Mouse (Mus musculus): ENCODE measurements around the gene Slc25a11. TPM values are rescaled to one million over a fixed set of nuclear protein-coding genes. Genes with fewer than 3 reads are reported as not detected.
A peak's percentile ranks its signal among the peaks of the same experiment; 100 is the strongest.

Gene Slc25a11
- polyA plus RNA-seq, 1 experiment from 2014 or later: 207 TPM

DNA sequence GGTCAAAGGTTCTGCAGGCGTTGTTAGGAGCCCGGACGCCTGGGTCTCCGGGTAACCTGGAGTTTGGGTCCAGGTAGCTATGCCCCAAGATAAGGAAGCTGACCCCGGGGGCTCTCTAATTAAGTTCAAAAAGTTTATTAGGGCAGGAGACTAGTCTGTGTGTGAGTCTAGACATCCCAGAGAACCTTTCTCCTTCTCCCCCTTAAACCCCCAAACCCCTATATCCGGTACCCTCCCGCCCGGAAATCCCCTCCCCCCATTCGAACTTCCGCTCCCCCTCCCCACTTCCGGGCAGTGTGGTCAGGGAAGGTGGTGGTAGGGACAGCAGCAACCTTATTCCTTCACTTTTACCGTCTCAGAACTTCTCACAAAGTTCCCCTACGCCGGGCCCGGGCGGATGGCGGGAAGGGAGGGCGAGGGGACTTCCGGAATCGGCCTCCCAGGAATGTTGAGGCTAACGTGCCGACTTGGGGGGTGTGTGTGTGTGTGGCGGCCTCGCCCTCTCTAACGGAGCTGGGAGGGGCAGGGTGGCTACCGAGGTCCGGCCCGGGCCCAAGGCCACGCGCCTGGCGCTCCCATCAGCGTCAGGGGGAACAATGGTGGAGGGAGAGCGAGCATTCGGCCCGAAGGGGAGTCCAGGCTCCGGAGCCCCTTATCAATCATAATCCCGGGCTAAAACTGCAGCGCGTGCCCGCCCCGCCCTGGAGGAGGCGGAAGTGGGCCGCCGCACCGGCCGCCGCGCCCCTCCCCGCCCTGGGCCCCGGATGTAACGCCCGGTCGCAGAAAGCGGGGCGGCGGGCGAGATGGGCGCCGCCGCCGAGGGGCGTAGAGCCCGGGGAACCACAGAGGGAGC is 6.3 kb upstream of the Slc25a11 start:
- under 1% methylated on average over 60 of the region's 63 CpGs for WGBS
- H3K4me1 ChIP-seq: peaks cover 63% of the 10 kb centered on the region

DNA sequence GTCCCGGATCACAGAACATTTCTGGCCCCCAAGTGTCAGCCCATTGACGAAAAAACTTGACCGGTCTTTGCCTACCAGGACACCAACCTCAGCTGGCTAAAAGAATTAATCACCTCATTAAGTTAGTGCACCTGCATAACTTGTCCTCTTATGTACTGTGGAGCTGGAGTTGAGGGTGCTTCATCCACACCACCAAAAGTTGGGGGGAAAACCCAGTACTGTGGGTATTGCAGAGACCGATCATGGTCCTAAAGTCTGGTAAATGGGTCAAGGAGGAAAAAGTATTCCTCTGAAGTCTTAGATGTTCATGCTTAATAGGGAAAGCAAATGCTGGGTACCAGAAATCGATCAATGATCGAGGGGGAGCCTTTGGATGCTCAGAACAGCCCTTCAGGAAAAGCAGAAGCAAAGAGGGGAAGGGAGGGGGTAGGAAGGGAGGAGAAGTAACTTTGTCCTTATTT is 5.6 kb upstream of the Slc25a11 start:
- Histone ChIP-seq H3K9me3 (no peaks in the 10 kb centered on the region), H3K4me3 (peak overlapping the region; percentile 100), H3K27me3 (ENCODE audit: insufficient read depth, poor library complexity, severe bottlenecking) (no peaks in the 10 kb centered on the region), H3K36me3 (peaks cover 48% of the 10 kb centered on the region), H3K27ac (peak overlapping the region; percentile 97), H3K4me1 (peaks cover 63% of the 10 kb centered on the region)
- no peak for DNase-seq (ENCODE audit: low spot score)
- WGBS: 52% methylated on average over 6 of the region's 6 CpGs

More for the DNA sequence above, 6.3 kb upstream of the Slc25a11 start:
- Histone ChIP-seq H3K27ac (peak overlapping the region; percentile 97), H3K36me3 (peaks cover 49% of the 10 kb centered on the region), H3K9me3 (no peaks in the 10 kb centered on the region), H3K4me3 (peak overlapping the region; percentile 100), H3K27me3 (ENCODE audit: insufficient read depth, poor library complexity, severe bottlenecking) (no peaks in the 10 kb centered on the region)
- DNase-seq (ENCODE audit: low spot score): peak; percentile 90

DNA sequence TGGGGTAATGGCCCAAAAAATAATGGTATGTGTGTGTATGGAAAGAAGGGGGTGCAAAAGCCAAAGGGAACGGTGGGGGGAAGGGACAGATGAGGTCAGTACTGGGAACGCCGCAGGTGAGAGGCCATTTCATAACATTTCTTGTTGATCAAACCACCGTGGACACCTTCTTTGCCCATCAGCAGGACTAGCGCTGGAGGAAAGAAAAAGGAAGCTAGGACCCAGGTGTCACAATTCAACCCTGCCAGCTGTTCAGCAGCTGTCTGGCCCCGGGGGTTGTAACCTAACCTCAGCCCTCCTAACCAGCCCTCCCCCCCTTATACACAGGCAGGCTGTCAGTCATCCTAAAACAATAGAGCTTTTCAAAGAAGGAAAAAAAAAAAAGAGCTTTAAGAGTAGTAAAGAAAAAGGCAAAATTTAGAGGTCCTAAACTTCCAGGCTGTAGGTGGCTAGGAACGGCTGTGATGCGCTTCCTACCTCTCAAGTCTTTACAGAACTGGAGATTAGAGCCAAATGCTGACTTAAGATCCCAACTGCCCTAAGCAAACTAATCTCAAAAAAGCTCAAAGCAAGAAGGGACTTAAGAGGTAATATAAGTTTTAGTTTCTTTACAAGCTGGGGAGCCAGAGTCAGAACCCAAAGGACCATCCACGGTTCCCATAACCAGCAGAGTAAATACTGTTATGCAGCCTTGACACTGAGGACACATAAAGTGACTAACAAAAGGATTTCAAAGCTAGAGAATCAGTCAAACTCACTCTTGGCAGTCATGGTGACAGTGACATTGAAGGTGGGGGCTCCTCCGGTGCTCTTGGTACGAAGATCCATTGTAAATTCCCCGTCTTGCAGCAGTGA is 5.0 kb upstream of the Slc25a11 start:
- H3K27me3 ChIP-seq (ENCODE audit: insufficient read depth, poor library complexity, severe bottlenecking): no peaks in the 10 kb centered on the region
- 69% methylated on average over 12 of the region's 12 CpGs for WGBS
- no peaks in the 10 kb centered on the region for H3K9me3 ChIP-seq
- DNase-seq (ENCODE audit: low spot score): peak; percentile 69
- peaks cover 46% of the 10 kb centered on the region for H3K36me3 ChIP-seq
- H3K4me3 ChIP-seq: peak overlapping the region; percentile 100
- peak overlapping the region; percentile 97; the same call in 1 of the 2 replicates for H3K27ac ChIP-seq
- peaks cover 59% of the 10 kb centered on the region for H3K4me1 ChIP-seq

- H3K9me3 ChIP-seq: no peaks in the 10 kb centered on the region
- peak overlapping the region; percentile 27; the same call in 1 of the 2 replicates for H3K4me3 ChIP-seq
- 68% methylated on average over 2 of the region's 2 CpGs for WGBS
- H3K27ac ChIP-seq: no peak overlapping the region
- peaks cover 46% of the 10 kb centered on the region for H3K36me3 ChIP-seq
- no peaks in the 10 kb centered on the region for H3K27me3 ChIP-seq (ENCODE audit: insufficient read depth, poor library complexity, severe bottlenecking)
- DNase-seq (ENCODE audit: low spot score): no peak
- peaks cover 51% of the 10 kb centered on the region for H3K4me1 ChIP-seq
Measured at GRCm38 (mm10) chr11:70651391-70651790, 4.1 kb upstream of the Slc25a11 start.

- 73% methylated on average over 12 of the region's 12 CpGs for WGBS
- Histone ChIP-seq H3K27me3 (ENCODE audit: insufficient read depth, poor library complexity, severe bottlenecking) (no peaks in the 10 kb centered on the region), H3K4me3 (peak overlapping the region; percentile 27), H3K27ac (peak overlapping the region; percentile 62; the same call in 1 of the 2 replicates), H3K9me3 (no peaks in the 10 kb centered on the region), H3K4me1 (peaks cover 51% of the 10 kb centered on the region), H3K36me3 (peaks cover 49% of the 10 kb centered on the region)
- DNase-seq (ENCODE audit: low spot score): no peak
Measured at GRCm38 (mm10) chr11:70650322-70651175, 3.3 kb upstream of the Slc25a11 start.

GRCm38 (mm10) chr11:70649185-70649734 is 2.0 kb upstream of the Slc25a11 start:
- Histone ChIP-seq H3K4me1 (peaks cover 56% of the 10 kb centered on the region), H3K27ac (no peak overlapping the region; the same call in 1 of the 2 replicates), H3K36me3 (peaks cover 62% of the 10 kb centered on the region), H3K27me3 (ENCODE audit: insufficient read depth, poor library complexity, severe bottlenecking) (no peaks in the 10 kb centered on the region), H3K9me3 (no peaks in the 10 kb centered on the region), H3K4me3 (peak overlapping the region; percentile 70)
- DNase-seq (ENCODE audit: low spot score): no peak
- 84% methylated on average over 8 of the region's 8 CpGs for WGBS

- H3K36me3 ChIP-seq: peaks cover 68% of the 10 kb centered on the region
Measured at GRCm38 (mm10) chr11:70648512-70648911, 1.2 kb upstream of the Slc25a11 start.

DNA sequence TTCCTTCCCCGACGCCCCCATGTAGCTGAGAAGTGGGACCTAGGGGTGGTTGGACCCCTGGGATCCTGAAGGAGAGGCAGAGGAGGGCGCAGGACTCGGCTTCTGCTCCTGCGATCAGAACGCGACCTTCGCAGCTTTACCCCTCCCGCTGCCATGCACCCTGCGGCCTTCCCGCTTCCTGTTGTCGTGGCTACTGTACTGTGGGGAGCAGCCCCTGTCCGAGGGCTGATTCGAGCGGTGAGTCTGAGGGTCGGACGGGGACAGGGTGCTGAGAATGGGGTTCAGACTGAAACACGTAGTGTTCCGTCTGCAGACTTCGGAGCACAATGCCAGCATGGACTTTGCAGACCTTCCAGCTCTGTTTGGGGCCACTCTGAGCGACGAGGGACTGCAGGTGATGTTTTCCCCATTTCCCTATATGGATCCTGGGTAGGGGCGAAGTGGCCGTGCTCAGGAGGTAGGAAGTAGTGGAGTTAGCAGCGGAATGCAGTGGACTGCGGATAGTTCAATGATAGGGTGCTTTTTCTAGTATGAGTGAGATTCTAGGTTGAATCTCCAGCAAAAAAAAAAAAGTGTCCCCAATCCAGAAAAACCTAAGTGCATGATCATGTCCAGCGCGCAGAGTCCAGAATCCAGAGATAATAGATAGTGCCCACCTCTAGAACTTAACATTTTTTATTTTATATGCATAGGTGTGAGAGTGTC is 589 bp upstream of the Slc25a11 start:
- Histone ChIP-seq H3K4me1 (peaks cover 53% of the 10 kb centered on the region), H3K4me3 (peak overlapping the region; percentile 70), H3K27me3 (ENCODE audit: insufficient read depth, poor library complexity, severe bottlenecking) (no peaks in the 10 kb centered on the region), H3K27ac (peak overlapping the region; percentile 97), H3K36me3 (peaks cover 73% of the 10 kb centered on the region), H3K9me3 (no peaks in the 10 kb centered on the region)
- peak; percentile 79 for DNase-seq (ENCODE audit: low spot score)
- WGBS: 3% methylated on average over 28 of the region's 28 CpGs

More at GRCm38 (mm10) chr11:70648512-70648911, 1.2 kb upstream of the Slc25a11 start:
- H3K27ac ChIP-seq: peak overlapping the region; percentile 97; the same call in 1 of the 2 replicates
- H3K4me3 ChIP-seq: peak overlapping the region; percentile 70
- no peaks in the 10 kb centered on the region for H3K9me3 ChIP-seq
- H3K27me3 ChIP-seq (ENCODE audit: insufficient read depth, poor library complexity, severe bottlenecking): no peaks in the 10 kb centered on the region
- DNase-seq (ENCODE audit: low spot score): no peak
- 72% methylated on average over 4 of the region's 4 CpGs for WGBS
- H3K4me1 ChIP-seq: peaks cover 56% of the 10 kb centered on the region

GRCm38 (mm10) chr11:70646259-70646555 is 1.1 kb downstream of the Slc25a11 start:
- Histone ChIP-seq H3K9me3 (no peaks in the 10 kb centered on the region), H3K4me3 (peak overlapping the region; percentile 70), H3K36me3 (peaks cover 60% of the 10 kb centered on the region), H3K27ac (peak overlapping the region; percentile 97), H3K27me3 (ENCODE audit: insufficient read depth, poor library complexity, severe bottlenecking) (no peaks in the 10 kb centered on the region), H3K4me1 (peaks cover 42% of the 10 kb centered on the region)
- no peak for DNase-seq (ENCODE audit: low spot score)
- WGBS: 27% methylated on average over 3 of the region's 3 CpGs

DNA sequence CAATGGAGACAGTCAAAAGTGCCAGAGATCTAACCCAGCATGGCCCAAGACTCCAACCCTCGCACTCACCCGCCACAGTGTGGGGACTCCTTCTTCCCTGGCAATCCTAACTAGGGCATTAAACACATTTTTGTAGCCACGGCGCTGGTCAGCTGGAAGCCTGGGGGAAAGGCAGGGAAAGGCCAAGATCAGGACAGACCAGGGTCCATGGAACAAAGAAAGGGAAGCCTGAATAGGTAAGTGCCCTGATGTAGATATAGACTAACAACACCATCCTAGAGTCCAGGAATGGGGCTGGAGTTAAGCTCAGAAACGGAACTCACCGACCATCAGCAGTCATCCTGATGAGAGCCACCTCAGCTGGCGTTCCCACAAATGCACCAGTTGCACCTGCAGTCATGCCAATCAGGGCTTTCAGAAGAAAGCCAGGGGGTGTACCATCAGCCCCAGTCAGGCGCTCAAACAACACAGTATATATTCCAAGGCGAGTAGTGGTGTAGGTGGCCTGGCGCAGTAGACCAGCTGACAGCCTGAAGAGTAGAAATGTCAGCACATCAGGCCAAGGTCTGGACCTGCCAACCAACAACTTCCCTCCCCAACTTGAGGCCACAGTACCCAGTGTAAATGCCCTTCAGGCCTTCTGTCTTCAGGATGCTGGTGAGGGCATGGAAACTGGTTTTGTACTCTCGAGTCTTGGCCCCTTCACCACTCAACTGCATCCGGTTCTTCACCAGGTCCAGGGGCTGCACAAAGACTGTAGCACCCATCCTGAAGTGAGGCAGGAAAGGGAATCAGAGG is 1.6 kb downstream of the Slc25a11 start:
- peaks cover 38% of the 10 kb centered on the region for H3K4me1 ChIP-seq
- peak; percentile 73 for DNase-seq (ENCODE audit: low spot score)
- no peaks in the 10 kb centered on the region for H3K9me3 ChIP-seq
- peaks cover 54% of the 10 kb centered on the region for H3K36me3 ChIP-seq
- H3K4me3 ChIP-seq: peak overlapping the region; percentile 70
- H3K27me3 ChIP-seq (ENCODE audit: insufficient read depth, poor library complexity, severe bottlenecking): no peaks in the 10 kb centered on the region
- H3K27ac ChIP-seq: peak overlapping the region; percentile 97
- 84% methylated on average over 12 of the region's 12 CpGs for WGBS

- Histone ChIP-seq H3K4me3 (no peak overlapping the region), H3K36me3 (peaks cover 44% of the 10 kb centered on the region)
Measured at GRCm38 (mm10) chr11:70644564-70645103, 2.6 kb downstream of the Slc25a11 start.

More at GRCm38 (mm10) chr11:70644564-70645103, 2.6 kb downstream of the Slc25a11 start:
- no peak overlapping the region for H3K27ac ChIP-seq
- peaks cover 43% of the 10 kb centered on the region for H3K4me1 ChIP-seq
- DNase-seq (ENCODE audit: low spot score): peak; percentile 63
- no peaks in the 10 kb centered on the region for H3K27me3 ChIP-seq (ENCODE audit: insufficient read depth, poor library complexity, severe bottlenecking)
- no peaks in the 10 kb centered on the region for H3K9me3 ChIP-seq
- WGBS: 96% methylated on average over 8 of the region's 8 CpGs

All from heart, embryonic 10.5 days (tissue).